Mouse (Mus musculus): Measurements from ENCODE around the gene Rfx5.
"Not testable (repeated sequence)": the region's sequence is repeated elsewhere in the genome, so short reads cannot be mapped to it uniquely, and the experiment has no call there.

Gene Rfx5

DNA sequence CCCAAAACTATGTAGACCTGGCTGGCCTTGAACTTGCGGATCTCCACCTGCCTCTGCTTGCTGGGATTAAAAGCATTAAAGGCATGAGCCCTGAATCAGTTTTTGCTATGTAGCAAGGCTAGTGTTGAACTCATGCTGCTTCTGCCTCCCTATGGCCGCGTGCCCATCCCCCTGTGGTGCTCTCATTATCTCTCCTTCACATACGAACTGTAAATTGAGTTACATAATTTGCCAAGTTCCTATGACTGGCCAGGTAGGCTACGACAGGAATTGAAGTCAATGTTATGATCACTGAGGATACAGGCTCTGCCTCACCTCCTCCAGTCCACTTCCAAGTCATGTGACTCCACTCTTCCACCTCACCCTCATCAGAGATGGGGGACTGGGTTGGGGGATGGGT is 17.7 kb upstream of the Rfx5 start:
- DNase-seq (ENCODE audit: low read depth, low spot score) = not testable (repeated sequence)

DNA sequence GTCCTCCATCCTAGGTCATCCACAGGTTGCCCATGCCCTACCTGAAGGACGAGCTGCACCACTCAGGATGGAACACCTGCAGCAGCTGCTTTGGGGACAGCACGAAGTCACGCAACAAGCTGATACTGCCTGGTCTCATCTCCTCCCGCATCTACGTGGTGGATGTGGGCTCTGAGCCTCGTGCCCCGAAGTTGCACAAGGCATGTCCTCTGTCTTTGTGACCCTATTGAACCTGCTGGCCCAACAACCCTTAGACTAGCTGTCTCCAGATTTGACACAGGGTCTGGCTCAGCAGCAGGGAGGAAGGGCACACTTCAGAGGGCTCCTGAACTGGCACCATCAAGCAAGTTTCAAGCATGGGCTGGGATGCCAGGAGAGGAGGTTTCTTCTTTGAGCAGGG is 16.7 kb upstream of the Rfx5 start:
- not testable (repeated sequence) for DNase-seq (ENCODE audit: low read depth, low spot score)

DNA sequence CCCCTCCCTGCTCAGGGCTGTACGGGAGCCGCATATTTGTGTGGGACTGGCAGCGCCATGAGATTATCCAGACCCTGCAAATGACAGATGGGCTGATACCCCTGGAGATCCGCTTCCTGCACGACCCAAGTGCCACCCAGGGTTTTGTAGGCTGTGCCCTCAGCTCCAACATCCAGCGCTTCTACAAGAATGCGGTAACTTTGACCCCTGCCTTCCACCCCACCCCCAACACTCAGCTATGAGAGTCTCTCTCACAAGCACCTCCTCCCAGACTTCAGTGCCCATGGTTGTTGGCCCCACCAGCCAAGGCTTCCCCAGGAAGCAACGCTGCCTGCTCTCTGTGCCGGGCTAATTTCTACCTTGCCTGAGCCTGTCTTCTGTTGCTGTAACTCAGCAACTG is 13.8 kb upstream of the Rfx5 start:
- DNase-seq (ENCODE audit: low read depth, low spot score) = not testable (repeated sequence)

DNA sequence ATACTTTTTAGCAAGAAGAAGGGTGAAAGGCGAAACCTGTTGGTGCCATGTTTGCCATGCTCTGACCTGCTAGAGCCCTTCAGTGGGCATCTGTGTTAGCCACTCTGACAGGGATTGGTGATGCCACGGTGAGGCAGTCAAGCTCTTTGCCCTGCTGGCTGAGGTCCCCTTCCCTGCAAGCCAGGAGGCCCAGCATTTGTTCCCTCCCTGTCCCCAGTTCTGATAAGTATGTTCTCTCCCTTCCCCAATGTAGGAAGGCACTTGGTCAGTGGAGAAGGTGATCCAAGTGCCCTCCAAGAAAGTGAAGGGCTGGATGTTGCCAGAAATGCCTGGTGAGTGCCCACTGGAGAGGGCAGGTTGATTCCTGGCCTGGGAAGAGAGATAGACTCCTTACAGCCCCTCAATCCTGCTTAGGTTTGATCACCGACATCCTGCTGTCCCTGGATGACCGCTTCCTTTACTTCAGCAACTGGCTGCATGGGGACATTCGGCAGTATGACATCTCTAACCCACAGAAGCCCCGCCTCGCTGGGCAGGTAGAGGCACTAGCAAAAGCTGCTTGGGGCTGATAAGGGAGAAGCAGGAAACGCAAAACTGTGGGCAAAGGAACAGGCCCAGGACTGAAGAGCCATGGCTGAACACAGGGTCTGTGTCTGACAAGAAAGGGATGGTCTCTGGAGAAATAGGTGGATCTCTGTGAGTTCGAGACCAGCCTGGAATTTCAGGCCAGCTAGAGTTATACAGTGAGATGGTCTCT is 11.5 kb upstream of the Rfx5 start:
- DNase-seq (ENCODE audit: low read depth, low spot score) = not testable (repeated sequence)

DNA sequence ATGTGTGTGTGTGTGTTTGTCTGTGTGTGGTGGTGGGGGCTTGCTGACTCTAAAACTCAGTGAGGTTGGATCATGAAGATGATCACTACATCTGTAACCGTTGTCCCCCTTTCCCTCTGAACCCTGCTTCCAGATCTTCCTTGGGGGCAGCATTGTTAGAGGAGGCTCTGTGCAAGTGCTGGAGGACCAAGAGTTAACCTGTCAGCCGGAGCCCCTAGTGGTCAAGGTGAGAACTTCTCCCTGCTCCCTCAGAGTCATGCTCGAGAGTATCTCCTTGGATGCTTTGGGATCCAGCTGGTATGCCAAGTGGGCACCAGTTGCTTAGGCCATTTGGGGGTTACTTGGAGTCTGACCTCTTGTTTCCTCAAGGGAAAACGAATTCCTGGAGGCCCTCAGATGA is 10.2 kb upstream of the Rfx5 start:
- DNase-seq (ENCODE audit: low read depth, low spot score) = not testable (repeated sequence)

DNA sequence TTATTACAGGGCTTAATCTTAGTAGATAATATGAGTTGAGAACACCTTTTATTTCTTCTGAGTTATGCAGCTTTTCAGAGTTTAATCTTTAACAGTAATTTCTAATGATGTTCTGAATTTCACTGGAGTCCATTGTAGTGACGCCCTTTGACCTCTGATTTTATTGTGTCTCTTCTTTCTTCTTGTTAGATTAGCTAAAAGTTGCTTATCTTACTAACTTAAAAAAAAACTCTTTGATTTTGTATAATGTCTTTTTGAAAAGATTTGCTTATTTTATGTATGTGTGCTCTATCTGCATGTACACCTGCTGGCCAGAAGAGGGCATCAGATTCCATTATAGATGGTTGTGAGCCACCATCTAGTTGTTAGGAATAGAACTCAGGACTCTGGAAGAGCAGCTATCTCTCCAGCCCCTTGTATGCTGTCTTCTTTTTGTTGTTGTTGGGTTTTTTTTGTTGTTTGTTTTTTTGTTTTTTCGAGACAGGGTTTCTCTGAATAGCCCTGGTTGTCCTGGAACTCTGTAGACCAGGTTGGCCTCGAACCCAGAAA is 5.7 kb upstream of the Rfx5 start:
- no peak for DNase-seq (ENCODE audit: low read depth, low spot score)

DNA sequence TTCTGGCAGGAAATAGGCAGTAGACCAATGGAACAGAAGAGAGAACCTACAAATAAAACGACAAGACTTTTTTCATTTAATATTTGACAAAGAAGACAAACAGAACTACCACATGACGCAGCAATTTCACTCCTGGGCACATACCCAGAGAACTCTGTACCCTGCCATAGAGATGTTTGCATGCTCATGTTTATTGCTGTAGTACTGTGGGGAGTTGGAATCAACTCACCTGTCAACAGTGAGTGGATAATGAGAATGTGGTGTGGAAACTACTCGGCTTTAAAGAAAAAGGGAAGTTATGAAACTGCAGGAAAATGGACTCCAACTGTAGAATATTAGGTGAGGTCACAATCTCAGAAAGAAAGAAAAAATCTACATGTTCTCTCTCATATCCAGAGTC is 4.2 kb upstream of the Rfx5 start:
- no peak for DNase-seq (ENCODE audit: low read depth, low spot score)

DNA sequence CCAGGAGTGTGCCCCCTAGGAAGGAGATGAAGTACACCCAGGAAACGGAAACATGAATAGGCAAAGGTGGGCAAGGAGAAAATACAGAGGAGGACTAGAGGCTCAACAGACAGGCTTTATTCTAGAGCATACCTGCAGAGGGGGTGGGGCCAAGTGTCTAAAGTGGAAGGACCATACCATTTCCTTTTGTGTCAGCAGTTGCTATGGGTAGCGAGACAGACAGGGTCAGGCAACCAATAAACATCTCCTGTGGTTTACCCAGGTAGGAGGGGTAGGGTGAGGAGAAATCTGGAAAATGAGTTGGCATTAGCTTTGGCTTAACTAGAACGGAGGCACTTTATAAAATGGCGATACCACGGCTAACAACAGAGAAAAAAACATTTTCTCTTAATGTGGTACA is 1.1 kb upstream of the Rfx5 start:
- no peak for DNase-seq (ENCODE audit: low read depth, low spot score)

DNA sequence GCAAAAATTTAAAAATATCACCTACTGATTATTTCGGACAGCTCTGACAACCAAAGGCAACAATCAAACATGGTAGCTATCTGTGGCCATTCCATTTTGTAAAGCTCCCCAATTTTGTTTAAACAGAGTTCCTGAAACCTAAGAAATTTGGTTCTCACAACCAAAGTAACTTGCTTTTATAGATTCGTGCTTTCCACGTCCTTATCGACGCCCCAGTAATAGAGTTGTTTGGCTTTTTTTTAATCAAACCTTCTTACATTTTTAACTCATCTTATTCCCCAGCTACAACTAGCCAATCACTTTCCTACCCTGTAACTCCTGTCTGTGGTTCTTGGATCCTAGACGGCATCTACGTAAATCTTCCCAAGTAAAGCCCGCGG is 501 bp upstream of the Rfx5 start:
- no peak for DNase-seq (ENCODE audit: low read depth, low spot score)

DNA sequence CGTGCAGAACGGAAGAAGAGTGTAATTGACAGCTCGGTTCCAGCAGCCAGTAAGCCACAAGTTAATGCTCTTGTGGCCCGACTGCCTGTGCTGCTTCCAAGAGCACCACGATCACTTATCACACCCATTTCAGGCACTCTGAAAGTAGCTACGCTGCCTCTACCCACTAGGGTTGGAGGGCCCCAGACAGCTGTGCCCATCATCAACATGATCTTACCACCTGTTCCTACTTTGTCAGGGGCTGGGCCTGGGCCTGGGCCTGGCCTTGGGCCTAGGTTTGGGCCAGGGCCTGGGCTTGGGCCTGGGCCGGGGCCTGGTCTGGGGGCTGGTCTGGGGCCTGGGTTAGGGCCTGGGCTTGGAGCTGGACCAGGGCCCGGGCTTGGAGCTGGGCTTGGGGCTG is 4.4 kb downstream of the Rfx5 start:
- DNase-seq (ENCODE audit: low read depth, low spot score) = no peak

DNA sequence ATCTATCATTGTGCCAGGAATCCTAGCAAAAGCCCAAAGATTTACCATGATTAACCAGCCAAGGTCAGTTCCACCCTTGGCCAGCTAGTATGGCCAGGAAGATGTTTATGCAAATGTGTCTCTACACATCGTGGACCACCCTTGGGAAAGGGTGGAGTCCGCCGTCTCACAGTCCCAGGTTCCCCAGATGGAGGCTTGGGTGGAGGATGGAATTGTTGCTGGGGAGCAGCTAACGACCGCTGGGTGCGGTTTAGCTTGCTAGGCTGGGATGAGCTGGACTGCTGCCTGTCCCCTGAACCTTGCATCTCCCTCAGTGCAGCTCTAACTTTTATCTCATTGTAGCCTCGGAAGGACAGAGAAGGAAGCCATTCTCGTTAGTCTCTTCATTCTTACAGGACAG is 6.0 kb downstream of the Rfx5 start:
- no peak for DNase-seq (ENCODE audit: low read depth, low spot score)

DNA sequence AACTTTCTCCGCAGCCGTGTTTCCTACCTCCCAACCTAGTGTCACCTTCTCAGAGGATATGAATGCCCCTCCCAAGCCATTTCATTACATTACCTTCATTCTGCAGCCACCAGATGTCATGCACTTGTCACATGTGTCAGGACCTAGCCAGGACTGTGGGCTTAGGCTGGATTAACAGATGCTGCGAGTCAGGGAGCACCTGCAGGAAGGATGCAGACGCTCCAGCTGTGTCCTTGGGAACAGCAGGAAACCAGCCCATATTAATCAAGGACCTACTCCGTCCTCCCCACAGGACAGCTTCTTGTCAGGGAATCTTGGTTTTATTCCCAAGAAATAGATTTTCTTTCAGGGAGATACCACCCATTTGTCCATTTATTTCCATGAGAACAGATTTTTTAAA is 6.4 kb downstream of the Rfx5 start:
- no peak for DNase-seq (ENCODE audit: low read depth, low spot score)

DNA sequence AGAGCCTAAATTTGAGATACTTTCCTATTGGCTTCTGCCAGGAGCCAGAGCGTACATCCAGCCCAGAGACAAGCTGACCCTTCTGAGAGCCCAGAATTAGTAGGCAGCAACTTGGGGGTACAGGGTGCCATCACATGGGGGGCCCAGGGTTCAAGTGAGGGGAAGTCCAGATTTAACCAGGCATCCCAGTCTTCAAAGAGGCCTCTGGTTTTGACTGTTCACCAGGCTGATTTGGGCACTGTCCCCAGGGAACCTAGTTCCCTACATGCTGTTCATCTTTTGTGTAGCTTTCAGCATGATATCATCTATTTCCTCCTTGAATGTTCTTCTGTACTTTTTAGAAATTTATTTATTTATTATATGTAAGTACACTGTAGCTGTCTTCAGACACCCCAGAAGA is 11.1 kb downstream of the Rfx5 start:
- no peak for DNase-seq (ENCODE audit: low read depth, low spot score)

DNA sequence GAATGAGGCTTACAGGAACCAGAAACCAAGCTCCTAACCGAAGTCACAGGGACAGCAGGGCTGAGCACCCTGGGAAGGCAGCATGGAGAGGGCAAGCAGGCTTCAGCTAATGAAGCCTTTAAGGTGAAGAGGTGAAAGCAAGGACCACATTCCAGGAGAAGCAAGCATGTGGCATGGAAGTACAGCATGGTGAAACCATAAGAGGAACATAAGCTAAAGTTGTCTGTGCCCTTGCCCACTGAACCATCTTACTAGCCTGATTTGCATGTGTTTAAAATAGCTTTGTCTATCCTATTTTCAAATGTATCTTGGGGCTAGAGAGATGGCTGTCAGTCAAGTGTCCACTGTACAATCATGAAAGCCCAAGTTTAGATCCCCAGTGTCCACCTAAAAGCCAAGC is 12.0 kb downstream of the Rfx5 start:
- DNase-seq (ENCODE audit: low read depth, low spot score) = no peak

DNA sequence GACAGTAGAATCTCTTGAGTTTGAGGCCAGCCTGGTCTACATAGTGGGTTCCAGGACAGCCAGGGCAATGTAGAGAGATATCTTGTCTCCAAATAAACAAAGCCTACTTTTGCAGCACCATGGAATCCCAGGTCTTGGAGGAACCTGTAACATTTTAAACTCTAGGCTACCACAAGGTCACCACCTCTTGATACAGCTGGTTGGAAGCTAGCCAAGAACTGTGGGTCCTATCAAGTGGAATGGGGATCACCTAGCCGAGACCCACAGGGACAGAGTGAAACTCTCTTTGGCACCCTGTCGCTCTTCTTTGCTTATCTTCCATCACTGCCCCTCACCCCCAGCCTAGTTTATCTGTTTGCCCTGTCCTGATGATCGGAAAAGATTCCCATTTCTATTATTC is 18.7 kb downstream of the Rfx5 start:
- DNase-seq (ENCODE audit: low read depth, low spot score) = no peak

DNA sequence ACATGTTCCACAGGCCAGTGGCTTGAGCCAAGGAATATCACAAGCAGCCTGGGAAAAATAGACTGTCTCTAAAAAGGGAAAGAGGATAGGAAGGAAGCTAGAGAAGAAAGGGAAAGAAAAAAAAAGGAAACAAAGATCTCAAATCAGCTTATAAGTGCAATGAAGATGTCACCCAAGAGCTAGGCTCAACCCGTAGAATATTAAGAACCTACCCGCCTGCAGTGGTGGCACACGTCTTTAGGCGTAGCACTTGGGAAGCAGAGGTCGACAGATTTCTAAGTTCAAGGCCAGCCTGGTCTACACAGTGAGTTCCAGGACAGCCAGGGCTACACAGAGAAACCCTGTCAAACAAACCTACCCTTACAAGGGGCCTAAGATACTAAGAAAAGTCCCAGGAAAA is 19.7 kb downstream of the Rfx5 start:
- no peak for DNase-seq (ENCODE audit: low read depth, low spot score)

DNA sequence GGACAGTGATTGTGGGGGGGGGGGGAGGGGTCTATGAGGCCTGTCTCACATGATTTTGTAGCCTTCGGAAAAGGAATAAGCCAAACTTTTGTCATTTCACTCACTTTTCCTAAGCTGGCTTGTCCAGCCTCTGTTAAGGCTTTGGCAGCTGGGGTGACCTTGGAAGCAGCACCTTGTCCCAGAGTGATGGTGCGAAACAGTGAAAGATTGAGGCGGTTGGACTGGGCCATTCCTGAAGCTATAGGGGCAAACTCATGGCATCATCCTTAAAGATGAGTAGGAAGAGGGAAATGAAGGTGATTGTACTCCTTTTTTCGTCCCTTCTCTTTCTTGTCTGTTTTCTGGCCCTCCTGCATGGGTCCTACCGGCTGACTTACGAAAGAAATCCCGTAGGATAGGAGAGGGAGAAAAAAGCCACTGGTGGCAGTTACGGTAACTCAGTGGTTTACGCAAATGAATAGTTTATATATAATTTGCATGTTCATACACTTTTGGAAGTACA is 20.2 kb downstream of the Rfx5 start:
- DNase-seq (ENCODE audit: low read depth, low spot score) = no peak

DNA sequence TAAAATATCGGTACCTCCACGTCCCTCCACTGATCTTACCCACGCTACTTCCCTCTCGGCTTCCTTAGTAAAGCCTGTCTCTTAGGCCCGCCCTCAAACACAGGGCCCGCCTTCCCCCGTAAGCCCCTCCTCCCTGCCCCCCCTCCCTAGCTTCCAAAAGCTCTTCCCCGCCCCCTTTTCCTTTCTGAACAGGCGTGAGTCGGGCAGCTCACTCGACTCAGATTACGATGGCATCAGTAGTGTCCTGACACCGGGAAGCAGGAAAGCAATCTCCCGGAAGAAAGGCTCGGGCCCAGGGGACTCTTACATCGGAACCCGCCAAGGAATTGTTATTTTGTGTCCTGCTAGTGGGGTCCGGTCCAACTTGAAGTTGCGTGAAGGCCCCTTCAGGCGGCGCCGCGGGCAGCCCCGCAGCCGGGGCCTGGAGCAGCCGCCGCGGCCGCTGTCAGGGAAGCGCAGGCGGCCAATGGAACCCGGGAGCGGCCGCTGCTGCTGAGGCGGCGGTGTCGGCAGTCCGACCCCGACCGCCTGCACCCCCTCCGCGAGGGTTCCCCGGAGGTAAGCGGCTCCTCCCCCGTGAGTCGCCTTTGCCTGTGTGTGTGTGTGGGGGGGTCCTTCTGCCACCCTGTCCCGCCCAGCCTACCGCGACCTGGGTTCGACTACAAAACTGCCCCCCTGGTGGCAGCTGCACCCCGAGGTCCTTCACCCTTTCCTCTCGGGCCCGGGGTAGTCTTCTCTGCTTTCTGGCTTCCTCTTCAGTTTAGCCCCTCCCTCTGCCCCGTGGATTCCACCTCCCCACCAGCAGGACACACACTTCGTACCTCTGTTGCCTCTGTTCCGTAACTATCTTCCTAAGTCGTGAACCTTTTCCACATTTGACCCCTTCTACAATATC is 20.9 kb downstream of the Rfx5 start, which contains the start of gene Pi4kb:
Gene Pi4kb, plus strand, starts transcription at position 204 of the 895 bp plus-strand sequence.
- peak; percentile 91 for DNase-seq (ENCODE audit: low read depth, low spot score)

DNA sequence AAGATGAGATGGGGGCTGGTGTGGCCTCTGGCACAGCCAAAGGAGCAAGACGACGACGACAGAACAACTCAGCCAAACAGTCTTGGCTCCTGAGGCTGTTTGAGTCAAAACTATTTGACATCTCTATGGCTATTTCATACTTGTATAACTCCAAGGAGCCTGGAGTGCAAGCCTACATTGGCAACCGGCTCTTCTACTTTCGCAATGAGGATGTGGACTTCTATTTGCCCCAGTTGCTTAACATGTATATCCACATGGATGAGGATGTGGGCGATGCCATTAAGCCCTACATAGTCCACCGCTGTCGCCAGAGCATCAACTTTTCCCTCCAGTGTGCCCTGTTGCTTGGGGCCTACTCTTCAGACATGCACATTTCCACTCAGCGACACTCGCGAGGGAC is 30.4 kb downstream of the Rfx5 start:
- no peak for DNase-seq (ENCODE audit: low read depth, low spot score)

DNA sequence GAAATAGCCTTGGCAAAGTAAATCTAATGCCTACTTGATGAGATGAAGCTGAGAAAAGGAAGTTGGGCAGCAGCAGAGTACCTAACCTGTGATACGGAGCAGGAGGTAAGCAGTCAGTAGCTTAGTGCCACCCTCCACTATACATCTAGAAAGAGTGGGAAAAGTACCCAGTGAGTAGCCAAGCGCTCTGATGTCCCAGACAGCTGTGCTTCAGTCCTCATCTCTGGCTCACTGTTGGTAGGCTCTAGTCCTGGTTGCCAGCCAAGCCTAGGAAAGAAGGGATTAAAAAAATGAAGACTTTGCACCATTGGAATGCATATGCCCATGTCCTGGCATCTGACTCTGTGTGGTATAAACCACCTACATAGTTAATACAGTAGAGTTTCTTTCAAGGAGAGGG is 31.6 kb downstream of the Rfx5 start:
- no peak for DNase-seq (ENCODE audit: low read depth, low spot score)

DNA sequence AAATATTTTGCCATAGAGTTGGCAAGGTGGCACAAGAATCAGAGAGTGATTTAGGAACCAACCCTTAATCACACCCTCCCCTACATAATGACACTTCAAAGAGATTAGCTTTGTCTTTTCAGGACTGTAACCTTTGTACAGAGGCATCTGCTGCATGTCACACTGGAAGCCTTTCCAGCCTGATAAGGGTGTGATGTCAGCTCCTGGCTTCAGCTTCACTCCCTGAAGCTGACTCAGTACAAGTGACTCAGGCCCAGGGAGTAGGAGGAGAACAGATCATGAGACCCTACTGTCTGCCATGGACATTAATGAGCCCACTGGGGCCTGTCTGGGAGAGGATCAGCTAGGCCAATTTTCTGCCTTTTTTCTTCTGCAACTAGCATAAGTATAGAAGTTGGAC is 33.7 kb downstream of the Rfx5 start:
- peak; percentile 84 for DNase-seq (ENCODE audit: low read depth, low spot score)

DNA sequence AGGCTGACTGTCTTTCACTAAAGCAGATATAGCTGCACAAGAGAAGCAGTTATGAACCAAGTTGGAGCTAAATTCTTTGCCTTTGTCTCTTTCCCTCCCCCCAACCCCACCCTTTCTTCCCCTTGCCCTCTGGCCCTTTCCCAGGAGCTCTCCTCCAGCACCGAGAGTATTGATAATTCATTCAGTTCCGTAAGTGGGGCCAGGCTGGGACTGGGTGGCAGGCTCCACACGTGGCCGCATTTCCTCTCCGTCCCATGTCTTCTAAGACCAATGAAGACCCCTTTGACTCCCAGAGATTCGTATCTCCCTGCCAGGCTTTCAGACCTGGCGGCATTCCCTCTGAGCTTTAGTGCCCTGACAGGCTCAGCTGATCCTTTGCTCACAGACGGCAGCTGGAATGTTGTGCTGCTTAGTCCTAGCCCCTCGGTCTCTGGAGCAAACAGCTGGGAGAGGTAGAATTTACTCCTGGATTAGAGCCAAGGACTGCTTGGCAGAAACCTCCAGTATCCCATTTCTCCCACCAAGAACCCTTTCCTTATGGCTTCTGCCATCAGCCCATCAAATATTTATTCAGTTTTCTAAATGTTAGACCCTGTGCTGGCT is 35.4 kb downstream of the Rfx5 start:
- DNase-seq (ENCODE audit: low read depth, low spot score) = peak; percentile 64

Data from skeletal muscle tissue, adult 2 months (tissue).